Mouse (Mus musculus): ENCODE data around the gene Meis1. TPM values are rescaled to one million over a fixed set of nuclear protein-coding genes. Genes with fewer than 3 reads are reported as not detected.

The Meis1 gene
- polyA plus RNA-seq, 1 experiment from 2014 or later = 119 TPM

- Histone ChIP-seq H3K4me3 (peak overlapping the region; percentile 72), H3K27me3 (ENCODE audit: low read depth, poor library complexity, severe bottlenecking) (peaks cover 70% of the 10 kb centered on the region), H3K36me3 (peaks cover 57% of the 10 kb centered on the region), H3K9me3 (replicated peaks) (no peaks in the 10 kb centered on the region), H3K27ac (peak overlapping the region; percentile 98), H3K4me1 (peaks cover 85% of the 10 kb centered on the region)
- 25% methylated on average over 2 of the region's 2 CpGs for WGBS
- no peak for DNase-seq (ENCODE audit: low spot score)
Measured at GRCm38 (mm10) chr11:19012001-19012400, 6.8 kb downstream of the Meis1 start.

- Histone ChIP-seq H3K4me1 (peaks cover 85% of the 10 kb centered on the region), H3K4me3 (peak overlapping the region; percentile 42; the same call in 1 of the 2 replicates)
Measured at GRCm38 (mm10) chr11:19011108-19011805, 7.5 kb downstream of the Meis1 start.

GRCm38 (mm10) chr11:19010396-19010811, 8.4 kb downstream of the Meis1 start:
- 15% methylated on average over 14 of the region's 14 CpGs for WGBS
- Histone ChIP-seq H3K36me3 (peaks cover 60% of the 10 kb centered on the region), H3K27me3 (ENCODE audit: low read depth, poor library complexity, severe bottlenecking) (peaks cover 65% of the 10 kb centered on the region), H3K27ac (peak overlapping the region; percentile 79), H3K9me3 (replicated peaks) (no peaks in the 10 kb centered on the region), H3K4me1 (peaks cover 76% of the 10 kb centered on the region), H3K4me3 (peak overlapping the region; percentile 42)
- peak; percentile 47 for DNase-seq (ENCODE audit: low spot score)

More at GRCm38 (mm10) chr11:19011108-19011805, 7.5 kb downstream of the Meis1 start:
- 44% methylated on average over 9 of the region's 9 CpGs for WGBS
- Histone ChIP-seq H3K9me3 (replicated peaks) (no peaks in the 10 kb centered on the region), H3K36me3 (peaks cover 60% of the 10 kb centered on the region), H3K27ac (0 out of 2 replicates have a peak overlapping the region, but pooled peaks have one; percentile 79), H3K27me3 (ENCODE audit: low read depth, poor library complexity, severe bottlenecking) (peaks cover 71% of the 10 kb centered on the region)
- DNase-seq (ENCODE audit: low spot score) = no peak

- H3K4me1 ChIP-seq = peaks cover 73% of the 10 kb centered on the region
- DNase-seq (ENCODE audit: low spot score) = peak; percentile 25
- peaks cover 65% of the 10 kb centered on the region for H3K27me3 ChIP-seq (ENCODE audit: low read depth, poor library complexity, severe bottlenecking)
- no peaks in the 10 kb centered on the region for H3K9me3 ChIP-seq (replicated peaks)
- 22% methylated on average over 17 of the region's 17 CpGs for WGBS
- peaks cover 62% of the 10 kb centered on the region for H3K36me3 ChIP-seq
- H3K4me3 ChIP-seq = peak overlapping the region; percentile 42
- H3K27ac ChIP-seq = peak overlapping the region; percentile 79
Measured at GRCm38 (mm10) chr11:19009536-19010395, 9.0 kb downstream of the Meis1 start.

- Histone ChIP-seq H3K27ac (peak overlapping the region; percentile 79), H3K9me3 (replicated peaks) (no peaks in the 10 kb centered on the region), H3K36me3 (peaks cover 53% of the 10 kb centered on the region), H3K4me1 (peaks cover 64% of the 10 kb centered on the region), H3K27me3 (ENCODE audit: low read depth, poor library complexity, severe bottlenecking) (peaks cover 62% of the 10 kb centered on the region), H3K4me3 (peak overlapping the region; percentile 42; the same call in 1 of the 2 replicates)
- DNase-seq (ENCODE audit: low spot score) = peak; percentile 37
- WGBS = 31% methylated on average over 13 of the region's 13 CpGs
Measured at GRCm38 (mm10) chr11:19008610-19009384, 10.0 kb downstream of the Meis1 start.

- Histone ChIP-seq H3K27me3 (ENCODE audit: low read depth, poor library complexity, severe bottlenecking) (peaks cover 52% of the 10 kb centered on the region), H3K4me1 (peaks cover 54% of the 10 kb centered on the region), H3K36me3 (peaks cover 48% of the 10 kb centered on the region), H3K9me3 (replicated peaks) (no peaks in the 10 kb centered on the region), H3K4me3 (peak overlapping the region; percentile 42), H3K27ac (peak overlapping the region; percentile 70)
- peak; percentile 57 for DNase-seq (ENCODE audit: low spot score)
- WGBS = 18% methylated on average over 45 of the region's 45 CpGs
Measured at GRCm38 (mm10) chr11:19007541-19008424, 11.0 kb downstream of the Meis1 start.

- peaks cover 44% of the 10 kb centered on the region for H3K27me3 ChIP-seq (ENCODE audit: low read depth, poor library complexity, severe bottlenecking)
- peaks cover 52% of the 10 kb centered on the region for H3K36me3 ChIP-seq
- DNase-seq (ENCODE audit: low spot score) = no peak
- 58% methylated on average over 5 of the region's 5 CpGs for WGBS
- no peaks in the 10 kb centered on the region for H3K9me3 ChIP-seq (replicated peaks)
- no peak overlapping the region; the same call in 1 of the 2 replicates for H3K27ac ChIP-seq
- H3K4me1 ChIP-seq = peaks cover 46% of the 10 kb centered on the region
- no peak overlapping the region for H3K4me3 ChIP-seq
Measured at GRCm38 (mm10) chr11:19007068-19007467, 11.7 kb downstream of the Meis1 start.

- Histone ChIP-seq H3K4me3 (no peak overlapping the region), H3K36me3 (peaks cover 60% of the 10 kb centered on the region), H3K27ac (no peak overlapping the region), H3K4me1 (peaks cover 38% of the 10 kb centered on the region), H3K9me3 (replicated peaks) (no peaks in the 10 kb centered on the region), H3K27me3 (ENCODE audit: low read depth, poor library complexity, severe bottlenecking) (peaks cover 41% of the 10 kb centered on the region)
- 57% methylated on average over 3 of the region's 3 CpGs for WGBS
- DNase-seq (ENCODE audit: low spot score) = peak; percentile 19
Measured at GRCm38 (mm10) chr11:19005913-19006693, 12.7 kb downstream of the Meis1 start.

- WGBS = 85% methylated on average over 9 of the region's 9 CpGs
- peaks cover 62% of the 10 kb centered on the region for H3K36me3 ChIP-seq
Measured at GRCm38 (mm10) chr11:19005007-19005912, 13.5 kb downstream of the Meis1 start.

GRCm38 (mm10) chr11:19003066-19003465, 15.7 kb downstream of the Meis1 start:
- Histone ChIP-seq H3K9me3 (replicated peaks) (no peaks in the 10 kb centered on the region), H3K27ac (no peak overlapping the region), H3K4me3 (no peak overlapping the region), H3K27me3 (ENCODE audit: low read depth, poor library complexity, severe bottlenecking) (peaks cover 12% of the 10 kb centered on the region; the same call in 1 of the 2 replicates), H3K36me3 (peaks cover 72% of the 10 kb centered on the region), H3K4me1 (peaks cover 11% of the 10 kb centered on the region)
- peak; percentile 18 for DNase-seq (ENCODE audit: low spot score)
- WGBS = 79% methylated on average over 5 of the region's 5 CpGs

More at GRCm38 (mm10) chr11:19005007-19005912, 13.5 kb downstream of the Meis1 start:
- H3K4me1 ChIP-seq = peaks cover 30% of the 10 kb centered on the region
- no peak overlapping the region for H3K27ac ChIP-seq
- H3K9me3 ChIP-seq (replicated peaks) = no peaks in the 10 kb centered on the region
- no peak overlapping the region for H3K4me3 ChIP-seq
- peaks cover 32% of the 10 kb centered on the region for H3K27me3 ChIP-seq (ENCODE audit: low read depth, poor library complexity, severe bottlenecking)
- peak; percentile 12 for DNase-seq (ENCODE audit: low spot score)

Data from limb, embryonic 10.5 days (tissue).